Mouse (Mus musculus) embryonic facial prominence, embryonic 11.5 days (tissue): ENCODE measurements around the gene Lrr1. TPM values are rescaled to one million over a fixed set of nuclear protein-coding genes. Genes with fewer than 3 reads are reported as not detected.

ENCODE experiments used
- ATAC-seq: fragments of 200-750 bp; cut with Nextera tagmentation; replicated peaks from 2 replicates; pipeline ENCODE4 v1.8.0; 2017; ENCODE audit warnings: low read depth; ENCODE audit not compliant: insufficient number of reproducible peaks, low FRiP score, low TSS enrichment
- DNase-seq: peaks from one replicate; pipeline ENCODE4 v3.0.0-alpha.2; 2015; ENCODE audit warnings: low spot score
- H3K27ac ChIP-seq: fragments of 300-500 bp; sonication (generic); replicated peaks from 2 replicates; pipeline ENCODE4 v1.5.1; 2014; ENCODE audit warnings: mild to moderate bottlenecking, low read depth, low read length, control low read depth
- H3K27me3 ChIP-seq: fragments of 300-500 bp; sonication (generic); 2 replicates; pipeline ENCODE4 v1.6.1; 2014; ENCODE audit warnings: mild to moderate bottlenecking, low read length, moderate library complexity, mixed read lengths; ENCODE audit not compliant: control insufficient read depth, insufficient read depth
- H3K36me3 ChIP-seq: fragments of 300-500 bp; sonication (generic); replicated peaks from 2 replicates; pipeline ENCODE4 v1.6.1; 2014; ENCODE audit warnings: low read depth, mild to moderate bottlenecking, low read length, moderate library complexity, mixed read lengths; ENCODE audit not compliant: control insufficient read depth, insufficient read depth
- H3K4me1 ChIP-seq: fragments of 300-500 bp; sonication (generic); 2 replicates; pipeline ENCODE4 v1.6.1; 2014; ENCODE audit warnings: low read length, mixed read lengths; ENCODE audit not compliant: control insufficient read depth, insufficient read depth
- H3K4me2 ChIP-seq: fragments of 300-500 bp; sonication (generic); 2 replicates; pipeline ENCODE4 v1.6.1; 2014; ENCODE audit warnings: low read depth, mild to moderate bottlenecking, control low read depth, low read length, moderate library complexity
- H3K4me3 ChIP-seq: fragments of 300-500 bp; sonication (generic); 2 replicates; pipeline ENCODE4 v1.5.1; 2014; ENCODE audit warnings: low read depth, low read length, control low read depth
- H3K9ac ChIP-seq: fragments of 300-500 bp; sonication (generic); replicated peaks from 2 replicates; pipeline ENCODE4 v1.6.1; 2014; ENCODE audit warnings: mild to moderate bottlenecking, control low read depth, low read length
- H3K9me3 ChIP-seq: fragments of 300-500 bp; sonication (generic); replicated peaks from 2 replicates; pipeline ENCODE4 v1.6.1; 2016; ENCODE audit warnings: mild to moderate bottlenecking, low read length, inconsistent platforms, mixed read lengths; ENCODE audit not compliant: control insufficient read depth
- WGBS: fragments of 180-500 bp; shearing (Covaris S2); extraction: QIAGEN DNeasy Blood & Tissue Kit; methylation state at CpG from one replicate; pipeline ENCODE4 v1.1.7; 2014; 5-methylcytosine and 5-hydroxymethylcytosine counted together
- polyA plus RNA-seq: library from polyadenylated mRNA; unstranded; fragments of >200 nt; fragmentation: Nextera tagmentation; extraction: Ambion mirVana; gene quantifications from 2 replicates; pipeline ENCODE4 v1.2.1, GENCODE M21; 2014

Gene Lrr1
- polyA plus RNA-seq, 1 experiment from 2014 or later = 26.4 TPM

DNA sequence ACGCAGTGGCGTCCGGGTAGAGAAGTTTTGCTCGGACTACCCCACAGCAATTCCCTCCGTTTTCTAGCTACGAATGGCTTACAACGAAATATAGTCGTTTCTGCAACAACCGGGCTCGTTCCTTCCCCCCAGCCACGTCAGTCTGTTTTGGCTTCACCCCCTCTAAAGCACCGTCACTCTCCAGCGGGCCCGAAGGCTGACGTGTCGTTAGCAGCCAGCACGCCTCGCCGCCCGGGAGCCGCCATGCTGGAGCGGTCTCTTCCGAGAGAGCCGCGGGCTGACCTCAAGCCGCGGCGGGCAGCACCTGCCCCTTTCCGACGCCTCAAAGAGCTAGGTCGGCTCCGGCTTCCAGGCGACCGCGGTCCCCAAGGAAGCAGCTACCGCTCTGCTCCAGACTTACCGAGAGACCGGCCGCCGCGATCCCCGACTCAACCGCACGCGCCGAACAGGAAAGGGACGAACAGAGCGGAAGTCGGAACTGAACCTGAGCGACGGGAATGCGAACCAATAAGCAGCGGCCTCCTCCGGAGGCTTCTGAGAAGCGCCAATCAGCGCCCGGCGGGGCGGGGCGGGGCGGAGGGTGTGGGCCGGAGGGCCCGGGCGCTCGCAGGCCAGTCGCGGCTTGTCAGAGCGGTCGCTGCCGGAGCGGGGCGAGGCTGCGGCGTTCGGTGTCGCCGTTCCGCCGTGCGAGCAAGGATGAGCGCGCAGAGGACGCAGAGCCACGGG lies 15.1 kb downstream of the Lrr1 start, which contains the start of the genes Rpl36al and Mgat2:
Gene Rpl36al (minus strand): TSS at position 501 of the 726 bp plus-strand sequence.
Gene Mgat2 (plus strand): TSS at position 575 of the 726 bp plus-strand sequence.
- H3K4me3 ChIP-seq = peak within 1 kb of the TSS; percentile 89
- H3K9ac ChIP-seq = peak within 1 kb of the TSS; percentile 91
- no peaks in the 10 kb centered on the region for H3K9me3 ChIP-seq
- no peaks in the 10 kb centered on the region for H3K27me3 ChIP-seq
- peak within 1 kb of the TSS; percentile 73 for H3K27ac ChIP-seq
- H3K36me3 ChIP-seq = no peaks in the 10 kb centered on the region
- peak; percentile 98 for ATAC-seq
- no peaks in the 10 kb centered on the region for H3K4me1 ChIP-seq
- peak within 1 kb of the TSS; percentile 91 for H3K4me2 ChIP-seq
- WGBS = 0% methylated on average over 80 of the region's 84 CpGs
- peak; percentile 99 for DNase-seq

DNA sequence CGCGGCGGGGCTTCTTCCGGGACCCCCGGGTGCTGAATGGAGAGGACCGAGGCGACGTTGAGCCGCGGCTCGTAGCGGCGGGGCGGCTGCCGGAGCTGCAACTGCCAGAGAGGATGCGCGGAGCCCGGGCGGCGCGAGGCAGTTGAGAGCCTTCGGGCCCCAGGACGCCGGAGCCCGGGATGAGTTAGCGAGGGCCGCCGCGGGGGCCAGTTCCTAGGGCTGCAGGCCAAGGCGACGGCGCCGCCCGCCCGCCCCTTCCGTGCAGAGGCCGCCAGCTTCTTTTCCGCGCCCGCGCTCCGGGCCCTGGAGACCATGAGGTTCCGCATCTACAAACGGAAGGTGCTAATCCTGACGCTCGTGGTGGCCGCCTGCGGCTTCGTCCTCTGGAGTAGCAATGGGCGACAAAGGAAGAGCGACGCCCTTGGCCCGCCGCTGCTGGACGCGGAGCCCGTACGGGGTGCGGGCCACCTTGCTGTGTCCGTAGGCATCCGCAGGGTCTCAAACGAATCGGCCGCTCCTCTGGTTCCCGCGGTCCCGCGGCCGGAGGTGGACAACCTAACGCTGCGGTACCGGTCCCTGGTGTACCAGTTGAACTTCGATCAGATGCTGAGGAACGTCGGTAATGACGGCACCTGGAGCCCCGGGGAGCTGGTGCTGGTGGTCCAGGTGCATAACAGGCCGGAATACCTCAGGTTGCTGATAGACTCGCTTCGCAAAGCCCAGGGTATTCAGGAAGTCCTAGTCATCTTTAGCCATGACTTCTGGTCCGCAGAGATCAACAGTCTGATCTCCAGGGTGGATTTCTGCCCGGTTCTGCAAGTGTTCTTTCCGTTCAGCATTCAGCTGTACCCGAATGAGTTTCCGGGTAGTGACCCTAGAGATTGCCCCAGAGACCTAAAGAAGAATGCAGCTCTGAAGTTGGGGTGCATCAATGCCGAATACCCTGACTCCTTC lies 16.0 kb downstream of the Lrr1 start:
- ATAC-seq = peak; percentile 69
- Histone ChIP-seq H3K36me3 (no peaks in the 10 kb centered on the region), H3K27me3 (no peaks in the 10 kb centered on the region), H3K27ac (peak overlapping the region; percentile 73), H3K9me3 (no peaks in the 10 kb centered on the region), H3K4me2 (peak overlapping the region; percentile 91), H3K4me3 (peak overlapping the region; percentile 89), H3K4me1 (no peaks in the 10 kb centered on the region), H3K9ac (peak overlapping the region; percentile 91)
- DNase-seq = peak; percentile 52
- WGBS = 2% methylated on average over 72 of the region's 86 CpGs

DNA sequence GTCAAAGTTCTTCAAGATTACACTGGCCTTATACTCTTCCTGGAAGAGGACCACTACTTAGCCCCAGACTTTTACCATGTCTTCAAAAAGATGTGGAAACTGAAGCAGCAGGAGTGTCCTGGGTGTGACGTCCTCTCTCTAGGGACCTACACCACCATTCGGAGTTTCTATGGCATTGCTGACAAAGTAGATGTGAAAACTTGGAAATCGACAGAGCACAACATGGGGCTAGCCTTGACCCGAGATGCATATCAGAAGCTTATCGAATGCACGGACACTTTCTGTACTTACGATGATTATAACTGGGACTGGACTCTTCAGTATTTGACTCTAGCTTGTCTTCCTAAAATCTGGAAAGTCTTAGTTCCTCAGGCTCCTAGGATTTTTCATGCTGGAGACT lies 16.8 kb downstream of the Lrr1 start:
- H3K27ac ChIP-seq = no peak overlapping the region
- WGBS = 79% methylated on average over 7 of the region's 7 CpGs
- H3K4me3 ChIP-seq = peak overlapping the region; percentile 89
- no peaks in the 10 kb centered on the region for H3K4me1 ChIP-seq
- no peak for DNase-seq
- peak overlapping the region; percentile 91 for H3K9ac ChIP-seq
- no peak for ATAC-seq
- H3K4me2 ChIP-seq = peak overlapping the region; percentile 91
- H3K36me3 ChIP-seq = no peaks in the 10 kb centered on the region
- no peaks in the 10 kb centered on the region for H3K27me3 ChIP-seq
- H3K9me3 ChIP-seq = no peaks in the 10 kb centered on the region

DNA sequence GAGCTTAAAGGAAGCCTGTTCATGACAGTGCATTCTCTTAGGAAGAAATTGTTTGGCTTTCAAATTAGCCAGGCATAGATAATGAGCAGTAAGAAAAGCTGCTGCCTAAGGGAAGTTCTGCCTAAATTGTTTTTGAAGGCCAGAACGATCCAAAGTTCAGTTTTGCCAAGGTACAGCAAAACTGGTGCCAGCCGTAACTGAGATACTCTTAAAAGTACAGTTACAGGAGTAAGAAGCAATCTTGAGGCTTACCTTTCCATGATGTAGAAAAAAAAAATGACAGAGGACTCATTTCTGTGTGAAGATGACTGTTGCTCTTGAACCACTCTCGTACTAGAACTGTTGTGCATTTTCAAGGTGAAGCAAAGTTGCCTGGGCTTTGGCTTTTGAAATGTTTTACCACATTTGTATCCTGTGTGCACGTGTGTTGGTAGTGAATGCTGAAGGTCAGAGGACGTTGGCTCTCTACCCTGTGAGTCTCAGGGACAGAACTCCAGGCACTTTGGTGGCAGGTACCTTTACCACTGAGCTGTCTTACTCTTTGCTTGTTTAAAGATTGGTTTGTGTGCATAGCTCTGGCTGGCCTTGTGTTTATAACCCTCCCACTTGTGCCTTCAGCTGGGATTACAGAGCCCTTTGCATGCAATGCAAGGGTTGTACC lies 18.3 kb downstream of the Lrr1 start:
- Histone ChIP-seq H3K36me3 (no peaks in the 10 kb centered on the region), H3K27ac (no peak overlapping the region), H3K27me3 (no peaks in the 10 kb centered on the region), H3K4me1 (no peaks in the 10 kb centered on the region), H3K9me3 (no peaks in the 10 kb centered on the region), H3K9ac (no peak overlapping the region), H3K4me2 (no peak overlapping the region), H3K4me3 (no peak overlapping the region)
- DNase-seq = no peak
- WGBS = 72% methylated on average over 5 of the region's 5 CpGs
- ATAC-seq = no peak

DNA sequence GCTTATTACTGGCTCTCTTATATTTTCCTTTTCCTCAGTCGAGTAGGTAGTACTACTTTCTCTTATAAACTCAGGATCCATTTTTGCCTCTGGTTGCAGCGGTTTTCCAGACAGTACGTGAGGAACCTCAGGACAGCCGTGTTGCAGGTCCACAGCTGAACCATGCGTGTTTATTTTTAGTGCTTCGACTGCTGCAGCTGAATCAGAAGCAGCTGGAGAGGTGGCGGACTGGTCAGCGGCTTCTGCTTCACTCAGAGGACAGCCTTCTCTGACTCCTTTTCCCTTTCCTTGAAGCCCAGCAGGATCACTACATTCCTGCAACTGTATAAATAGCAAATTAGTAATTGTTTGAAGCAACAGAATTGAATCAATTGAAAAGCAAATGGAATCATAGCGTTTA lies 21.5 kb downstream of the Lrr1 start:
- Histone ChIP-seq H3K9me3 (no peaks in the 10 kb centered on the region), H3K36me3 (no peaks in the 10 kb centered on the region), H3K27ac (no peak overlapping the region), H3K4me3 (no peak overlapping the region), H3K9ac (no peak overlapping the region), H3K4me2 (no peak overlapping the region), H3K27me3 (no peaks in the 10 kb centered on the region), H3K4me1 (no peaks in the 10 kb centered on the region)
- ATAC-seq (no peak), DNase-seq (no peak)
- 85% methylated on average over 9 of the region's 9 CpGs for WGBS

DNA sequence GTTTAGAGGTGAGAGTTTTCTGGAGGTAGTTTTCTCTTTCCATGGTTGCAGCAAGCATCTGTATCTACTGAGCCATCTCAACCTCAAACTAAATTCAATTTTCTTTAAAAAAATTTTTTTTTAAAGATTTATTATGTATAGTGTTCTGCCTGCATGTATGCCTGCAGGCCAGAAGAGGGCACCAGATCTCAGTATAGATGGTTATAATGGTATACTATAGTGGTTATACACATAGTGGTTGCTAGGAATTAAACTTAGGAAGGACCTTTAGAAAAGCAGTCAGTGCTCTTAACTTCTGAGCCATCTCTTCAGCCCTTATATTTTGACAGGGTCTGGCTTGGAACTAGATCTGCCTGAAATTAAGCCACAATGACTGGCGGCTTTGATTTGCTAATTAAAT lies 21.9 kb downstream of the Lrr1 start:
- H3K36me3 ChIP-seq = no peaks in the 10 kb centered on the region
- H3K9me3 ChIP-seq = no peaks in the 10 kb centered on the region
- H3K9ac ChIP-seq = no peak overlapping the region
- no peak for DNase-seq
- H3K27ac ChIP-seq = no peak overlapping the region
- H3K4me3 ChIP-seq = no peak overlapping the region
- ATAC-seq = no peak
- no peak overlapping the region for H3K4me2 ChIP-seq
- no peaks in the 10 kb centered on the region for H3K27me3 ChIP-seq
- WGBS = 94% methylated on average over 1 of the region's 1 CpGs
- no peaks in the 10 kb centered on the region for H3K4me1 ChIP-seq

DNA sequence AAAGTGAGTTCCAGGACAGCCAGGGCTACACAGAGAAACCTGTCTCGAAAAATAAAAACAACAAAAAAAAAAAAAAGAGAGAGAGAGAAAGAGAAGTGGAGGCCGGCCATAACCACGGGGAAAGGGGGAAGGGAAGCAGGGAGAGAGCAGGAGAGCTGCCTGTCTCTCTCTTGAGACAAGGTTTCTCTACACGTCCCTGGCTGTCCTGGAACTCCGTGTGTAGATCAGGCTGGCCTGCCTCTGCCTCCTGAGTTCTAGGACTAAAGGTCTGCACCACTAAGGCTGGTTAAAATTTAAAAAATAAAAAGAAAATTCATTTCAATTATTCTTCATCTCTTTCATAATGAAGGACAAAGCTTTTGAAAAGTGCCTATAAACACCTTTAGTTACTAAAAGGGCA lies 22.8 kb downstream of the Lrr1 start:
- no peaks in the 10 kb centered on the region for H3K27me3 ChIP-seq
- ATAC-seq (no peak), DNase-seq (no peak)
- H3K9me3 ChIP-seq = no peaks in the 10 kb centered on the region
- WGBS = 92% methylated on average over 5 of the region's 5 CpGs
- no peak overlapping the region for H3K27ac ChIP-seq
- no peak overlapping the region for H3K9ac ChIP-seq
- H3K36me3 ChIP-seq = no peaks in the 10 kb centered on the region
- H3K4me1 ChIP-seq = no peaks in the 10 kb centered on the region
- no peak overlapping the region for H3K4me2 ChIP-seq
- H3K4me3 ChIP-seq = no peak overlapping the region
